Mouse (Mus musculus) midbrain, embryonic 16.5 days (tissue): Measurements from ENCODE around the gene Mmp23. TPM values are rescaled to one million over a fixed set of nuclear protein-coding genes. Genes with fewer than 3 reads are reported as not detected.
A peak's percentile ranks its signal among the peaks of the same experiment; 100 is the strongest.
"Not testable (repeated sequence)": the region's sequence is repeated elsewhere in the genome, so short reads cannot be mapped to it uniquely, and the experiment has no call there.

Experiments used
- ATAC-seq: fragments of 200-750 bp; cut with Nextera tagmentation; 2 replicates; pipeline ENCODE4 v1.8.0; 2017; ENCODE audit warnings: moderate TSS enrichment
- H3K27ac ChIP-seq: fragments of 300-500 bp; sonication (generic); 2 replicates; pipeline ENCODE4 v1.5.1; 2014; ENCODE audit warnings: mild to moderate bottlenecking, low read length, mixed read lengths
- H3K27me3 ChIP-seq: fragments of 300-500 bp; sonication (generic); 2 replicates; pipeline ENCODE4 v1.6.1; 2014; ENCODE audit warnings: low read depth, low read length, mixed read lengths; ENCODE audit not compliant: control insufficient read depth, insufficient read depth
- H3K36me3 ChIP-seq: fragments of 300-500 bp; sonication (generic); 2 replicates; pipeline ENCODE4 v1.6.1; 2014; ENCODE audit warnings: mild to moderate bottlenecking, low read length, moderate library complexity, mixed read lengths; ENCODE audit not compliant: control insufficient read depth, insufficient read depth
- H3K4me1 ChIP-seq: fragments of 300-500 bp; sonication (generic); 2 replicates; pipeline ENCODE4 v1.6.1; 2014; ENCODE audit warnings: mild to moderate bottlenecking, low read length, mixed read lengths; ENCODE audit not compliant: control insufficient read depth, insufficient read depth
- H3K4me2 ChIP-seq: fragments of 300-500 bp; sonication (generic); 2 replicates; pipeline ENCODE4 v1.6.1; 2014; ENCODE audit warnings: mild to moderate bottlenecking, low read length, mixed read lengths
- H3K4me3 ChIP-seq: fragments of 300-500 bp; sonication (generic); 2 replicates; pipeline ENCODE4 v1.5.1; 2014; ENCODE audit warnings: low read depth, mild to moderate bottlenecking, low read length, moderate library complexity, mixed read lengths
- H3K9ac ChIP-seq: fragments of 300-500 bp; sonication (generic); 2 replicates; pipeline ENCODE4 v1.6.1; 2014; ENCODE audit warnings: low read depth, low read length, mixed read lengths
- H3K9me3 ChIP-seq: fragments of 300-500 bp; sonication (generic); replicated peaks from 2 replicates; pipeline ENCODE4 v1.6.1; 2014; ENCODE audit warnings: mild to moderate bottlenecking, low read length, mixed read lengths; ENCODE audit not compliant: control insufficient read depth, poor library complexity, severe bottlenecking
- WGBS: fragments of 180-500 bp; shearing (Covaris S2); extraction: QIAGEN DNeasy Blood & Tissue Kit; methylation state at CpG from one replicate; pipeline ENCODE4 v1.1.7; 2014; 5-methylcytosine and 5-hydroxymethylcytosine counted together
- polyA plus RNA-seq: library from polyadenylated mRNA; unstranded; fragments of >200 nt; fragmentation: Nextera tagmentation; extraction: Ambion mirVana; gene quantifications from 2 replicates; pipeline ENCODE4 v1.2.1, GENCODE M21; 2015

The Mmp23 gene
- polyA plus RNA-seq, 1 experiment from 2014 or later: 4.6 TPM

GRCm38 (mm10) chr4:155687764-155688163 lies 34.6 kb upstream of the Mmp23 start:
- WGBS: 87% methylated on average over 4 of the region's 4 CpGs
- not testable (repeated sequence) for H3K4me3 ChIP-seq, H3K27me3 ChIP-seq, H3K36me3 ChIP-seq, ATAC-seq, H3K4me2 ChIP-seq, H3K9ac ChIP-seq, H3K4me1 ChIP-seq, H3K27ac ChIP-seq, H3K9me3 ChIP-seq

DNA sequence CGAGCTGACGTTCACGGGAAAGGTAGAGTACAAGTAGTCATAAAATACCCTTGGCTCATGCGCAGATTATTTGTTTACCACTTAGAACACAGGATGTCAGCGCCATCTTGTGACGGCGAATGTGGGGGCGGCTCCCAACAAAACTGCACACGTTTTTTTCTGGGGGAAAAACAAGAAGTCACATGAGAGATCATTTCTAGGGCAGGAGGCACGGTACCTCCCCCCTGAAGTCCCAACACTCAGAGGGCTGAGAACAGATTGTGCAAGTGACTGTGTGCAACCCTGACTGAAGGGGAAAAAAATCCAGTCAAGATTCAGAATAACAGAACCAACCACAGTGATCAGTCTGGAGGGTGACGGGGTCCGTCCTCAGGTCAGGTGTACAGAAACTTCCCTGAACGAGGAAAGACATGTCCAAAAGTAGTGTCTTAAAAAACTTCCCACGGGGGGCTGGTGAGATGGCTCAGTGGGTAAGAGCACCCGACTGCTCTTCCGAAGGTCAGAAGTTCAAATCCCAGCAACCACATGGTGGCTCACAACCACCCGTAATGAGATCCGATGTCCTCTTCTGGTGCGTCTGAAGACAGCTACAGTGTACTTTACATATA lies 30.6 kb upstream of the Mmp23 start:
- H3K4me2 ChIP-seq, H3K4me1 ChIP-seq, H3K4me3 ChIP-seq, H3K9ac ChIP-seq, H3K9me3 ChIP-seq, ATAC-seq, H3K36me3 ChIP-seq, H3K27me3 ChIP-seq, H3K27ac ChIP-seq: not testable (repeated sequence)
- 89% methylated on average over 15 of the region's 19 CpGs for WGBS

GRCm38 (mm10) chr4:155675991-155676390 lies 22.8 kb upstream of the Mmp23 start:
- no peak for ATAC-seq
- 83% methylated on average over 2 of the region's 2 CpGs for whole genome bisulfite sequencing
- no peak overlapping the region for H3K9ac ChIP-seq
- H3K4me2 ChIP-seq: no peak overlapping the region
- no peaks in the 10 kb centered on the region for H3K36me3 ChIP-seq
- H3K27me3 ChIP-seq: no peaks in the 10 kb centered on the region
- no peaks in the 10 kb centered on the region for H3K9me3 ChIP-seq
- H3K27ac ChIP-seq: no peak overlapping the region
- no peak overlapping the region for H3K4me3 ChIP-seq
- H3K4me1 ChIP-seq: no peaks in the 10 kb centered on the region

DNA sequence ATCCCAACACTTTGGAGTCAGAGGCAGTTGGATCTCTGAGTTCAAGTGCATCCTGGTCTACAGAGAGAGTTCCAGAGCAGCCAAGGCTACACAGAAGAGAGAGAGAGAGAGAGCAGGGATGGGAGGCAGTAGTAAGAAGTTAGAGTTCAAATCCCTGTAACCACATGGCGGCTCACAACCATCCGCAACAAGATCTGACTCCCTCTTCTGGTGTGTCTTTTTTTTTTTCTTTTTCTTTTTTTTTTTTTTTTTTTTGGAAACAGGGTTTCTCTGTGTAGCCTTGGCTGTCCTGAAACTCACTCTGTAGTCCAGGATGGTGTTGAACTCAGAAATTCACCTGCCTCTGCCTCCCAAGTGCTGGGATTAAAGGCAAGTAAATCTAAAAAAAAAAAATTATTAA lies 18.9 kb upstream of the Mmp23 start:
- Histone ChIP-seq H3K9ac (no peak overlapping the region), H3K36me3 (no peaks in the 10 kb centered on the region), H3K27me3 (no peaks in the 10 kb centered on the region), H3K4me1 (peaks cover 11% of the 10 kb centered on the region), H3K27ac (no peak overlapping the region), H3K4me3 (no peak overlapping the region), H3K9me3 (no peaks in the 10 kb centered on the region), H3K4me2 (no peak overlapping the region)
- 83% methylated on average over 2 of the region's 2 CpGs for WGBS
- no peak for ATAC-seq

DNA sequence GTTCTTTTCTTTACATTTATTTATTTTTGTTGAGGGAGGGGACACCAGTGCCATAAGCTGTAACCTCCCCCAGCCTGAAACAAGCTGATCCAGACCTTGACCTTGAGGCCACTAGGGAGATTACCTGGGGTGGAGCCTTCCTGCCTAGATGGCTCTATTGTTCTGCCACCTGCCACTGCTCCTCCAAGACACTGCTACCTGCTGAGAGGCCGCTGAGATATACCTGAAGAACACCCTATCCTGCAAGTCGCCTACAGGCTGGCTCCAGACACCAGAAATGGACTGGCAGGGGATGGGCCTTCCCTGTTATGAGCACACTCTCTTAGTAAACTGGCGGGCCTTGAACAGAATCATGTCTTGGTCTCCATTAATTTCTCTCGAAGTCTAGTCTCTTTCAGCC lies 17.1 kb upstream of the Mmp23 start:
- not testable (repeated sequence) for H3K36me3 ChIP-seq, H3K9ac ChIP-seq, H3K4me2 ChIP-seq, H3K9me3 ChIP-seq, H3K4me3 ChIP-seq, H3K27me3 ChIP-seq, H3K27ac ChIP-seq, ATAC-seq
- WGBS: 50% methylated on average over 4 of the region's 4 CpGs
- H3K4me1 ChIP-seq: peaks cover 16% of the 10 kb centered on the region

- Histone ChIP-seq H3K9ac (no peak overlapping the region), H3K27me3 (no peaks in the 10 kb centered on the region), H3K4me1 (peaks cover 16% of the 10 kb centered on the region), H3K4me2 (peak overlapping the region; percentile 54), H3K9me3 (no peaks in the 10 kb centered on the region), H3K36me3 (no peaks in the 10 kb centered on the region), H3K4me3 (peak overlapping the region; percentile 95), H3K27ac (no peak overlapping the region)
- peak; percentile 52 for ATAC-seq
- WGBS: under 1% methylated on average over 8 of the region's 8 CpGs
These were observed 16.5 kb upstream of the Mmp23 start for GRCm38 (mm10) chr4:155669598-155670075.

DNA sequence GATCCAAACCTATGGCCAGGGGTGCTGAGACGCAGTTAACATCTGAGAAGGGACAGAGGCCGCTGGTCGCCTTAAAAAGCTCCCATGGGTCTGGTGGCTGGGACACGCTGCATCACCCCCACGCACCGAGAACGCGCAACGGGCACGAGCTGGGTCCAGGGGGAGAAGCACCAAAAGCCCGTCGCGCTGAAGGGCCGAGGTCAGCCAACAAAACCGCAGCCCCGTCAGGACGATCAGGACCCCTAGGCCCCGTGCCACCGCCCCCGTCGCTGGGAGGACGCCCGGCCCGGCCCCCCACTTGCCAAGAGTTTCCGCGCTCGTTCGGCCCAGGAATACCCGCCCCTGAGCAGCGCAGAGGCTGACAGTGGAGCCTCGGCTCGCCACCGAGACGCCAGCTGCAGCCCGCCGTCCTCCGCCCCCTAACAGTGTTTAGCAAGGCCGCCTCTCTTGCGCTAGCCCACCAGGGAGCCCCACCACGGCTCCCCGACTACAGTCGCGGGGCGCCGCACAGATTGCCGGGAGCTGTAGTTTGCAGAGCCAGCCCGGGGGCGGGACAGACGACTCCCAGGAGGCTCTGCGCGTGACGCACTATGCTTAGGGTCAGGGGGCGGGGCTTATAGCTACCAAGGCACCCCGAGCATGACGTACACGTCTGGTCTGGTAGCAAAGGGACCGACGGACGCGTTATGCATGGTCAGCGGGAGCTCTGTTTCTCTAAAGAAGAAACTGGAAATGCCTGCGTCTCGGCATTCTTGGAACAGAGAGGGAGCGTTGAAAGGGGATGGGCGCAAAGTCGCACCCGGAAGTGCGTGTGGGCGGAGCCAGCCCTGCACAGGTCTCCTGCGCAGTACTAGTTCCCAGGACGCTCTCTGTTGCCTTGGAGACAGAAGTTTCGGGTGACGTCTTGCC lies 15.8 kb upstream of the Mmp23 start, which contains the start of gene Mib2:
TSS of gene Mib2 (minus strand) at position 510 of the 909 bp plus-strand sequence.
- H3K4me3 ChIP-seq: peak within 1 kb of the TSS; percentile 95
- no peaks in the 10 kb centered on the region for H3K27me3 ChIP-seq
- peak; percentile 98 for ATAC-seq
- peak within 1 kb of the TSS; percentile 92 for H3K4me2 ChIP-seq
- WGBS: under 1% methylated on average over 69 of the region's 73 CpGs
- H3K9me3 ChIP-seq: no peaks in the 10 kb centered on the region
- H3K36me3 ChIP-seq: no peaks in the 10 kb centered on the region
- peaks cover 16% of the 10 kb centered on the region for H3K4me1 ChIP-seq
- peak within 1 kb of the TSS; percentile 90 for H3K9ac ChIP-seq
- H3K27ac ChIP-seq: peak within 1 kb of the TSS; percentile 87

- H3K36me3 ChIP-seq: no peaks in the 10 kb centered on the region
- no peaks in the 10 kb centered on the region for H3K27me3 ChIP-seq
- no peak overlapping the region for H3K4me3 ChIP-seq
- H3K4me1 ChIP-seq: peaks cover 16% of the 10 kb centered on the region
- no peaks in the 10 kb centered on the region for H3K9me3 ChIP-seq
- H3K9ac ChIP-seq: no peak overlapping the region
- ATAC-seq: no peak
- H3K27ac ChIP-seq: no peak overlapping the region
- no peak overlapping the region for H3K4me2 ChIP-seq
These were observed 13.7 kb upstream of the Mmp23 start for GRCm38 (mm10) chr4:155666903-155667302.

GRCm38 (mm10) chr4:155660641-155661040 lies 7.5 kb upstream of the Mmp23 start:
- Histone ChIP-seq H3K9me3 (no peaks in the 10 kb centered on the region), H3K27ac (no peak overlapping the region), H3K27me3 (peaks cover 11% of the 10 kb centered on the region), H3K36me3 (peaks cover 36% of the 10 kb centered on the region), H3K4me2 (no peak overlapping the region), H3K4me3 (no peak overlapping the region), H3K9ac (no peak overlapping the region), H3K4me1 (no peaks in the 10 kb centered on the region)
- no peak for ATAC-seq
- 87% methylated on average over 12 of the region's 12 CpGs for WGBS
